Mouse (Mus musculus): ENCODE data around the gene Rpap2.

DNA sequence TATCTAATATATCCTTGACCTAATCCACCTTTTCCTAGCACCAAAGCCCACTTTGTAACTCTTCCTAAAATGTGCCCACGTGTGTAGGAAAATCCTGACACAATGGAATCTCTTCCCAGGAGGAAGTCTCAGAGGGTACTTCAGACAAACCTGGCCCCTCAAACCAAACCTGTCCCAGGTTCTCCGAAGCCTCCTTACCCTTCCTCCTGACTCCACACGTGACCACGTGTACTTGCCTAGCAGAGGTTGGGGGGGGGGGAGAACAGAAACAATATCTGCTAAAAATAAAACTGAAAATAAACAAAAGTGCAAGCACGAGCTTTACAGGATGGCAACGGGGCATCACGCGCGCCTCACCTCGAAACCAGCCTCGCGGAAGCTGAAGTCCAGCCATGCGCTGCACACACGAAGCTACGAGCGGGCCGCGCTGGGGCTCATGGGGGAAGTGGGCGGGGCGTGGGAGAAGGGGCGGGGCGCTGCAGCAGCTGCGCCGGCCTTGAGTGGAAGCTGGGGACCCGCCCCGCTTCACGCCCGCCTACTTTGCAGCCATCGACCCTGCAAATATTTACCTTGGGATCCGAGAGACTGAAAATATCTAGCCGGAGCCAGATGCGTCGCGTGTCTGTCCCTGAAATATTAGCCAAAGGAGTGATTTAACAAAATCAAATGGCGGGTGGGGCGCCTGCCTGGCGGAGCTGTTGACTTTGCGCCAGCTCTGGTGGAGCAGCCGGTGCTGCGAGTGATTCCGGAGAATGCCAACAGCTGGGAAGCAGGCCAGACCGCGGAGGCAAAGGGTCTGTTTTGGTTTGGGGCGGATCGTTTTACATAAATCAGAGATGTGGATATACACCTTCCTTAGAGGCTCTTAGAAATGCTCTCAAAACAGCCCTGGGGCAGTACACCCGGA lies 90.7 kb downstream of the Rpap2 start:
- TF ChIP-seq EP300 (IDR thresholded peaks at IDR 0.05) (no peak), CTCF (IDR thresholded peaks at IDR 0.05) (no peak)
